Mouse (Mus musculus) retina, postnatal 1 day (tissue): Measurements from ENCODE around the gene Fasl.

Source experiments
- DNase-seq: peaks from one replicate; pipeline ENCODE4 v3.0.0-alpha.2; 2012

Fasl gene

GRCm38 (mm10) chr1:161751311-161751710 lies 37.0 kb downstream of the Fasl start:
- DNase-seq = peak; percentile 16

DNA sequence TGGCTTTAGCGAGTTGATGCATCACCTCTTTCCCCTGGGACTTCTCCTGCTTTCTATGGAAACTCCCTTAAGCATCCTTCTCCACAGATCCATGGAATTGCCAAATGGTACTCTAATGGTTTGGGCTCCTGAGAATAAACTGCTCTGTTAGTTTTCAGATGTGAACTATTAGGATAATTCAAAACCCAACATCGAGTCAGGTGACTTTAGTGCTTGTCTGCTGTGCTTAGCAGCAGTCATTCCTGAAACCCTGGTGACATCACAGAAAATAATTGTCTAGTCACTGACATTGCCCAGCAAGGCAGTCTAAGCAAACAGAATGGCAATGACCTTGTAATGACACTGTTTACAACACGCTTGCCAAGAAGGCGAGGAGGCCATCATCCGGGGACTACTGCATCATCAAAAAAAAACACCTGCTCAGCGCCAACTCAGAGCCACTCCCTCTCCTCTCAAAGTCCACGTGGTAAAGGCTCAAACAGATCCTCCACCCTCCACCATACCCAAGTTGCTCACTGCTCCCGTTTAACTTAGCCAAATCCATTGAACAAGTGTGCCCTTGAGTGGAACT lies 37.7 kb downstream of the Fasl start:
- no peak for DNase-seq

DNA sequence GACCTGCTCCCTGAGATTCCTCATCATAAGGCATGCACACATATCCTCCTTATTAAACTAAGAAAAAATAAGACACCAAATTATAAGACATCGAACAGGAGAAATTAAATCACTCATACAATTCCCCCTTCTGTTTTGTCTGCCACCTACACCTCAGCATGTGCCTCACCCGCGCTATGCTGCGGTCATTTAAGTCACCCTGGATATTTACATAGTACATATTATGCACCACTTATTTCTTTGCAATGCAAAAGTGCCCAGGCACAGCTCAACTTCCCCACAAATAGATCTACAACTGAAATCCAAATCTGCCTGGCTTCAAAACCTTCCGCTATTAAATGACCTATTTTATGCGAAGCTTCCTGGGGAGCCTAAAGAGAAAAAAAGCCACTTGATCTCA lies 39.6 kb downstream of the Fasl start:
- no peak for DNase-seq

DNA sequence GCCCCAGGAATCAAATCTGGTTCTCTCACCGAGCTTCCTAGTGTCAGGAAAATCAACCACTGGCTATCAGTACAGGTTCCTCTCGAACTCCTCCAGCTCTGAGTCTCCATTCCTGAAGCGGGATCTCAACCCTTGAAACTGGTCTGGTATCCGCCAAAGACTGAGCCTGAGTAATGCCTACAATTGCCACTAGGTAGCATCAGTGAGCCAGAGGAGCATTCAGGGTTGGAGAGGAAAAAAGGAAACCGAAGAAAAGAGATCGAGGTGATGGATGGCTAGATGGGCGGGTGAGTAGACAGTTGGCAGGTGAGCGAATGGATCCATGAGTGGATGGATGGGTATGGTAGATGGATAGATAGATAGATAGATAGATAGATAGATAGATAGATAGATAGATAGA lies 40.2 kb downstream of the Fasl start:
- DNase-seq = peak; percentile 64

GRCm38 (mm10) chr1:161746542-161747302 lies 41.6 kb downstream of the Fasl start:
- no peak for DNase-seq

DNA sequence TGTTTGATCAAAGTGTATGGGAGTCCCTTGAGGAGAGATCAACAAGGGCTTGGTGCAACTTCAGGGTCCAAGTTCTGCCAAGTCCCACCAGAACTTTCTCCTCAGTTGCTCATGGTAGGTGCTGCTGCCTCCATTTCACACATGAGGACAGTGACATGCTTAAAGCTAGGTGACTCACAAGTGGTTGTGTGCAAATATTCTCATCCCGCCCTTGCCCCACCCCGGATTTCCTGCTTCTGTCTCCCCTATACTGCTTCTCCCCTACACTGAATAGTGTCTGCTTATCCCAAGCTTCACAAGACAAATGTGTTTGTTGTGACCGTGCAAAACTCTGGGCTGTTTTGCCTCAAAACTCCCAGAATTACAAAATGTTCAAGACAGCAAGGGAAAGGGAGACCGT lies 43.4 kb downstream of the Fasl start:
- DNase-seq = no peak

DNA sequence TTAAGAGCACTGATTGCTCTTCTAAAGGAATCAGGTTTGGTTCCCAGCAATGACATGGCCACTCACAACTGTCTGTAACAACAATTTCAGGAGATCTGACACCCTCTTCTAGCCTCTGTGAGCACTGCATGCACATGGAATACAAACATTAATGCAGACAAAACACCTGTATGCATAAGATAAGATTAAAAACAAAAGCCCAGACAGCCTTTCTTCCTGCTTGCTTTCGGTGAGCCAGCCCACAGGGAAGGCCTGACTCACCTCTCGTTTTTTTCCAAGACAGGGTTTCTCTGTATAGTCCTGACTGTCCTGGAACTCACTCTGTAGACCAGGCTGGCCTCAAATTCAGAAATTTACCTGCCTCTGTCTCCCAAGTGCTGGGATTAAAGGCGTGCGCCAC lies 44.1 kb downstream of the Fasl start:
- DNase-seq = no peak

DNA sequence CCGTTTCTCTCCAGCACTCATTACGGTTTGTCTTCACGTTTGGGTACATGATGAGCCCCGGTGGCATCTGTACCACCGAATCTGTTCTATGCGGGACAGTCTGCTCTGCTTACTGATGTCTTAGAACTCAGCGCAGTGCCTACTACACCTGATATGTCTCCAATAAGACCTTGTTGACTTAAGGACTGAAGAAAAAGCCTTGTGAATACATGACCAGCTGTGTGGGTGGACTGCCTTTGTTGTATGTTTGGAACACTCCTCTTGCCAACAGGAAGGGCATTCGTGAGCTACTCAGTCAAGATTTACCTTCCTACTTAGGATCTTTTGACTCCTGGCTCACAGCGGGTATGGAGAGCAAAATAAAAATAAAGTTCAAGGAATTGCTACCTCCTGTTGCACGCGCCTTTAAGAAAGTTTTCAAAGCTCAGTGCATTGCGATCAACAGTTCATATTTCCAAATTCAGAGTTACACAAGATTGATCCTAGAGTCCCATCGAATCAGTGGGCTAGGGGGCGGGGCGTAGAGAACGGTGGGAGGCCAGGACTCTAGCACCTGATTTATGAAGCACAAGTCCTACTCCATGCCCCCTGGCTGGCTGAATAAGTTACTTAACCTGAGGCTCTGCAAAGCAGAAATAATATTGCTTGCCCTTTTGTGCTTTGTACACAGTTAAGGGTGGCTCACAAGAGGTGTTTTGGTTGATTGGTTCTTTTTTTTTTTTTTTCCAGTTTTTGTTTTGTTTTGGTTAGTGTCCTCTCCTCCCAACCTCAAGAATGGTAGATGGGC lies 45.6 kb downstream of the Fasl start:
- no peak for DNase-seq

DNA sequence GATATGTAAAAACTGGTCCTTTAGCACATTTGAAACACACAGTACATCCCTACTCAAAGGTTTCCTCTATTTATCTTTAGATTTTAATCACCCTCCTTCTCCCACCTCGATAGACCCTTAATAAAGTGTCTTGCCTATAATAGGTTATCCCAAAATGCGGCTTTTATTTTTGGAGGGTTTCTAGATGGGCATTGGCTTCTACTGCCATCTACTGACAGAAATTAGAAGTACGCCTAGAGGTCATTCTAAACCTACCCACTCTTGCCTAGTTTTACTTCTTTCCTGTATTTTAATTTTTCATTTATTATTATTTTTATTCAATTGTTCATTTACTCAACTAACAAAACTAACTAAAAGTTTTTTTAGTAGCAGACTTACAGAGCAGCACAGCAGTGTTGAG lies 51.4 kb downstream of the Fasl start:
- DNase-seq = peak; percentile 57

GRCm38 (mm10) chr1:161736255-161736654 lies 52.0 kb downstream of the Fasl start:
- no peak for DNase-seq

DNA sequence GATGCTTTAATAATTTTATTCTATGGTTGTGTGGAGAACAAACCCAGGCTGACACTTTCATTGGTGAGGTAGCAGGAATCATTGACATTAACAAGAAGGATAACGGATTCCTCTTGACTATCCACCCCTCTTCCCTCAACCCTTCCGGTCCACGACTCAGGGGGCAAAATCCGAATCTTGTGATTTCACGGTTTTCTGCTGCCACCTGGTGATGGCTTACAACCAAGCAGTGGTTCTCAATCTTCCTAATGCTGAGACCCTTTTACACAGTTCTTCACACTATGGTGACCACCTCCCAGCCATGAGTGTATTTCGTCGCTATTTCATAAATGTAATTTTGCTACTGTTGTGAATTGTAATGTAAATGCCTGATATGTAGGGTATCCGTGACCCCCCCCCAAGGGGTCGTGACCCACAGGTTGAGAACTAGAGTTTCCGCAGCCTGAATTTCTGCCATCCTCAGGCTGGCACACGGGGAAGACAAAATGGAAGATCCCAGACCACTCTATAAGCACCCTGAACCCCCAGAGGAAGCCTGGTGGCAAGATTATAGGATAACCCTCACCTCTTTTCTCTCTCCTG lies 52.7 kb downstream of the Fasl start:
- peak; percentile 63 for DNase-seq

DNA sequence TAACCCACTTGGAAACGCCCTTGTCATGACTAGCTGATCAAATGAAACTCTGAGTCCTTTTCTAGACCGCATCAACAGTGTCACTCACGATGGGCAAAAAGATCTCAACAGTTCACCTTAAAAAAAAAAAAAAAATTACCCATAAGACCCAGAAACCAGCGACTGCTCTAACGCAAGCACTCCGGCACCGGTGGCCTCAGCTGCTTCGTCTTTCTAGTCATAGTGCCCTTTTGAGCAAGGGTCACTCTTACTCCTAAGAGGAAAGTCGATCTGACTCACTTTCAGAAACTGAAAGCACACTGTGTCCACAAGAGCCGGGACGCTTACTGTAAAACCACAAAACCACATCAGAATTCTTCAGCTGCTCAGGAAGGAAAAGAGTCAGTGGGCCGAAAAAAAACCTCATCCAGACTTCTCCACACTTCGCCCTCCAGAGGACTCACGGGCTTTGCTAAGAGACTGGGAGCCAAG lies 53.5 kb downstream of the Fasl start:
- DNase-seq = no peak

- DNase-seq = no peak
Measured at GRCm38 (mm10) chr1:161734314-161734713, 54.0 kb downstream of the Fasl start.
